Mouse (Mus musculus) neural tube, embryonic 14.5 days (tissue): ENCODE results near the gene Brms1. TPM values are rescaled to one million over a fixed set of nuclear protein-coding genes. Genes with fewer than 3 reads are reported as not detected.
A peak's percentile ranks its signal among the peaks of the same experiment; 100 is the strongest.

Experiments
- ATAC-seq: fragments of 200-750 bp; cut with Nextera tagmentation; 2 replicates; pipeline ENCODE4 v1.8.0; 2017; ENCODE audit warnings: low read depth, mild to moderate bottlenecking, moderate TSS enrichment, moderate library complexity
- H3K27ac ChIP-seq: fragments of 300-500 bp; sonication (generic); 2 replicates; pipeline ENCODE4 v1.5.1; 2014; ENCODE audit warnings: low read depth, mild to moderate bottlenecking, control low read depth, low read length, moderate library complexity, mixed read lengths
- H3K27me3 ChIP-seq: fragments of 300-500 bp; sonication (generic); 2 replicates; pipeline ENCODE4 v1.6.1; 2014; ENCODE audit warnings: low read length; ENCODE audit not compliant: control insufficient read depth, insufficient read depth
- H3K36me3 ChIP-seq: fragments of 300-500 bp; sonication (generic); 2 replicates; pipeline ENCODE4 v1.6.1; 2014; ENCODE audit warnings: low read length, mixed read lengths; ENCODE audit not compliant: control insufficient read depth, insufficient read depth
- H3K4me1 ChIP-seq: fragments of 300-500 bp; sonication (generic); 2 replicates; pipeline ENCODE4 v1.6.1; 2014; ENCODE audit warnings: low read length; ENCODE audit not compliant: control insufficient read depth, insufficient read depth
- H3K4me2 ChIP-seq: fragments of 300-500 bp; sonication (generic); 2 replicates; pipeline ENCODE4 v1.6.1; 2014; ENCODE audit warnings: mild to moderate bottlenecking, low read depth, low read length, control low read depth
- H3K4me3 ChIP-seq: fragments of 300-500 bp; sonication (generic); 2 replicates; pipeline ENCODE4 v1.5.1; 2014; ENCODE audit warnings: low read depth, low read length, control low read depth, mixed read lengths
- H3K9ac ChIP-seq: fragments of 300-500 bp; sonication (generic); replicated peaks from 2 replicates; pipeline ENCODE4 v1.6.1; 2014; ENCODE audit warnings: low read depth, mild to moderate bottlenecking, control low read depth, low read length, mixed read lengths
- H3K9me3 ChIP-seq: fragments of 300-500 bp; sonication (generic); 2 replicates; pipeline ENCODE4 v1.6.1; 2016; ENCODE audit warnings: low read length; ENCODE audit not compliant: control insufficient read depth
- WGBS: fragments of 180-500 bp; shearing (Covaris S2); extraction: QIAGEN DNeasy Blood & Tissue Kit; methylation state at CpG from one replicate; pipeline ENCODE4 v1.1.7; 2014; 5-methylcytosine and 5-hydroxymethylcytosine counted together
- polyA plus RNA-seq: library from polyadenylated mRNA; unstranded; fragments of >200 nt; fragmentation: Nextera tagmentation; extraction: Ambion mirVana; gene quantifications from 2 replicates; pipeline ENCODE4 v1.2.1, GENCODE M21; 2014

Gene Brms1
- polyA plus RNA-seq, 1 experiment from 2014 or later = 21.4 TPM

DNA sequence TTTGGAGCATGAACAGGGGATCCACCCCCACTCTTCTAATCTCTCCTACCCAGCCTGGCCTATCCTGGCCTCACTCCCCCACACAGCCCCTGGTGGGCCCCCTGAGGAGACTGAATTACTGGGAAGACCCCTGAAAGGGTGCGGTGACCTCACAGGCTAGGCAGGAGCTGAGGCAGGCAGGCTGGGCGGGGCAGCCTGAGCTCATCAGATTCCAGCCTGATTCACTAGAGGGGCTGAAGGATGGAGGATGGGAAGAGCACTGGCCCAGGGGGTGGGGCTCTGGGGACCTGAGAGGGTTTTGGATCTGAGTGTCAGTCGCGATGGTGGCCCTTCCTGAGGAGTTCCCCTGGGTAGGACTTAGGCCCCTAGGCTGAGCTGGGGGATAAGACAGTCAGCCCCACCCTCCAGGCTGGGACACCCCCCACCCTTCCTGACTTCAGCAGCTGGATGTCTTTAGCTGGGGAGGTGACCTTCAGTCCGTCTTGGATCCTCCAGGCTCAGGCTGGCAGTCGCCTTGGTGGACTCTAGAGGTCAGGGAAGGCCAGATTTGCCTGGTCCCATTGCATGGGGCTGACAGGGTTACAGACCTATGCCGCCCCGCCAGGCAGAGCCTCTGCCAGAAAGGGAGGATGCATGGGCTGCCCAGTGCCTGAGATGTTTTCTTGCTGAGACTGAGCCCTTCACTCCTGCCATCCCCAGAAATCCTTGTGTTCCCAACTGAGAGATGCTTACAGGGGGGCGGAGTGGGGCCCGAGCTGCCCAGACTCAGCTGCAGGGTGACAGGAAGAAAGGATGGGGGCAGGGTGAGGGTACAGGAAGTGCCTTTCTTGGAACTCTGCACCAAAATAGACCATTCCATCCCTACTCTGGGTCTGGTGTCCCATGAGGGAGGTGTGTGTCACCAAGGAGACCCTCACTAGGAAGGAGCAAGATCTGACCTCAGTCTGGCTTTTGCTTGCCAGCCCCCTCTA is 17.9 kb downstream of the Brms1 start:
- Histone ChIP-seq H3K4me2 (no peak overlapping the region), H3K36me3 (no peaks in the 10 kb centered on the region), H3K9me3 (no peaks in the 10 kb centered on the region), H3K9ac (0 out of 2 replicates have a peak overlapping the region, but pooled peaks have one; percentile 7), H3K4me1 (no peaks in the 10 kb centered on the region), H3K27ac (no peak overlapping the region), H3K4me3 (no peak overlapping the region), H3K27me3 (no peaks in the 10 kb centered on the region)
- 19% methylated on average over 10 of the region's 10 CpGs for WGBS
- ATAC-seq = no peak

DNA sequence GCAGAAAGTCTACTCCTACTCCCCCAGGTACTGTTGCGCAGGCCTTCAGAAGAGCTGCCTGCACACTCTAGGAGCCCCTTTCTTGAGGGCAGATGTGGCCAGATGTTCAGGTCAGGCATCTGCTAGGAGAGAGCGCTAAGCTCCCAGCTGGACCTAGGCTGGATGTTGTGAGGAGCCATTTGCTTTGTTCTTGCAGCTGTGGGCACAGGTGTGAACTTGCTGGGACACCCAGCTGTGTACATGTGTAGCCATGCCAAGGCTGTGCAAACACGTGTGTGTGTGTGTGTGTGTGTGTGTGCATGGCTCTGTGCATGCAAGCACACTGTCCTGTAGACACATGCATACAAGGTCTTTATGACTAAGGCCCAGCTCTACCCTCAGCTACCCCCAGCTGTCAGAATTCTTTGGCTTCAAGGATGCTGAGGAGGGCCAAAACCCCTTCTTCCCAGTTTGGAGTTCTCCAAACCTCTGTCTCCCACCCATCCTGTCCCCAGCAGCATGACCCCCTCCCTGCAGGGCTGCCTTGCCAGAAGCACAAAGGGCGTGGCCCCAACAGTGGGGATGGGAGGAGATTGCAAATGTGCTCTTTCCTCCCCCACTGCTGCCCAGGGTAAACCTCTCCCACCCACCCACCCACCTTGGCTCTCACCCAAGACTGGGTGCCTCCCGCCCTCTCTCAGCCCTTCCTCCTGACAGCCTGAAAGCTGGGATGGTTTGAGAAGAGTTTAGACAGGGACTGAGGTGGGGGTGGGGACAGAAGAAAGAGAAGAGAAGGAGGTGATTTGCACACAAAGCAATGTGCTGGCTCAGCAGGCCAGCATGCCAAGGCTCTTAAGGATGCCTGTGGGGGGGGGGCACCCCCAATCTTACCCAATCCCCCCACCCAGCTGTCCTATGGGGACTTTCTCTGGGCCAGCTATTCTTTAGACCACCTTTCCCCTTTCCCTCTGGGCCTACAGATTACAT is 19.5 kb downstream of the Brms1 start:
- no peak overlapping the region for H3K4me2 ChIP-seq
- no peaks in the 10 kb centered on the region for H3K36me3 ChIP-seq
- no peaks in the 10 kb centered on the region for H3K27me3 ChIP-seq
- no peaks in the 10 kb centered on the region for H3K4me1 ChIP-seq
- WGBS = 44% methylated on average over 5 of the region's 5 CpGs
- H3K9me3 ChIP-seq = no peaks in the 10 kb centered on the region
- ATAC-seq = no peak
- no peak overlapping the region for H3K4me3 ChIP-seq
- no peak overlapping the region for H3K27ac ChIP-seq
- H3K9ac ChIP-seq = no peak overlapping the region

DNA sequence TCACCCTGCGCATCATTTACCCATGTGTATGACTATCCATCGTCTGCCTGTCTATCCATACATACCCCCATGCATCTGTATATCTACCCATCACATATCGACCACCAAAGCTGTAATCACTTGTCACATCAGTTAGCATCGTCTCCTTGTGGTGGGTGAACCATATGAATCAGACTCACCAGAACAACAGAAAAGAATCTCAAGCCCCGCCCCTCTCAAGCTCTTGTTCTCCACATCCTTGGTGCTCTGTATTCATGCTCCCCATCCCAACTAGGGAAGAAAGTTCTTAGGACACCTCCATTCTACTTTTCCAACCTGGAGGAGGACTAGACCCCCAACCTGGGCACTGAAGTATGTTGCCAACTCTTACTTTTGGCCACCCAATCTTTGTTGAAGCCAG is 20.9 kb downstream of the Brms1 start:
- H3K4me2 ChIP-seq = no peak overlapping the region
- H3K4me3 ChIP-seq = no peak overlapping the region
- H3K9me3 ChIP-seq = no peaks in the 10 kb centered on the region
- H3K27ac ChIP-seq = no peak overlapping the region
- no peak for ATAC-seq
- peaks cover 3% of the 10 kb centered on the region for H3K27me3 ChIP-seq
- H3K4me1 ChIP-seq = no peaks in the 10 kb centered on the region
- 91% methylated on average over 5 of the region's 5 CpGs for WGBS
- H3K36me3 ChIP-seq = no peaks in the 10 kb centered on the region
- H3K9ac ChIP-seq = no peak overlapping the region

DNA sequence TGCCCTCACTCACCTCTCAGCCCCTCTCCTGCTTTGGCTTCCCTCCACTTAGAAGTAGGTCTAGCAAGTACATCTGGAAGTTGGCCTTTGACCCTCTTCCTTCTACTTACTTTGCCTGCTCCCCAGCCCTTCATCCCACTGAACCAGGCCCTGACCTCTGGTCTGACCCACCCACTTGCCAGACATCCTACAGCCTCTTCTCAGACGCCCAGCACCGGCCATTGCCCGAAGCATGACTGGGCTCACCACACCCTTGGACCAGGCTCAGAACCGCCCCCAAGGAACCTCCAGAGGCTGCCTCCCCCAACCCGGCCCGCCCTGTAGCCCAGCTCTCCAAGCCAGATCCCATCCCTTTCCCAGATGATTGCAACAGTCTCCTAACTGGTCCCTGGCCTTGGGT is 21.3 kb downstream of the Brms1 start:
- 79% methylated on average over 6 of the region's 6 CpGs for WGBS
- Histone ChIP-seq H3K4me2 (no peak overlapping the region), H3K27me3 (peaks cover 6% of the 10 kb centered on the region), H3K9me3 (no peaks in the 10 kb centered on the region), H3K4me3 (no peak overlapping the region), H3K27ac (no peak overlapping the region), H3K36me3 (no peaks in the 10 kb centered on the region), H3K9ac (no peak overlapping the region), H3K4me1 (peaks cover 3% of the 10 kb centered on the region; the same call in 1 of the 2 replicates)
- ATAC-seq = no peak

DNA sequence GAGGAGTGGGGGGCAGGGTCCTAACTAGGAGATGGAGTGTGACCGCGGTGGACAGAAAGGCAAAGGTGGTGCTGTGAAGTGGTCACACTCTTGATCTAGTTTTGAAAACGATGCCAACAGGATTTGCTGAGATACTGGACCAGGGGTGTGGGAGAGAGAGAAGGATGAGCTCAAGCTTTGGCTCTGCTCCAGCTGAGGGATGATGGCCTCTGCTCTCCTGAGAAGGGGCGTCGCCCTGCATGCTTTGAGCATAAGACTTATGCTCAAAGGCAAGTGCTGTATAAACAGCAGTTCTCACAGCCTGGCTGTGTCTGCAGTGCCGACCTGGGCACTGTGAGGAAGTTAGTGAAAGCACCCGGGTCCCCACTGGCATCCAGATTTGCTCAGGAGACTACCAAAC is 23.9 kb downstream of the Brms1 start:
- Histone ChIP-seq H3K4me1 (peaks cover 13% of the 10 kb centered on the region), H3K27me3 (peaks cover 18% of the 10 kb centered on the region), H3K9ac (no peak overlapping the region), H3K4me3 (no peak overlapping the region), H3K36me3 (no peaks in the 10 kb centered on the region), H3K9me3 (no peaks in the 10 kb centered on the region), H3K27ac (no peak overlapping the region), H3K4me2 (no peak overlapping the region)
- 67% methylated on average over 7 of the region's 7 CpGs for WGBS
- no peak for ATAC-seq

DNA sequence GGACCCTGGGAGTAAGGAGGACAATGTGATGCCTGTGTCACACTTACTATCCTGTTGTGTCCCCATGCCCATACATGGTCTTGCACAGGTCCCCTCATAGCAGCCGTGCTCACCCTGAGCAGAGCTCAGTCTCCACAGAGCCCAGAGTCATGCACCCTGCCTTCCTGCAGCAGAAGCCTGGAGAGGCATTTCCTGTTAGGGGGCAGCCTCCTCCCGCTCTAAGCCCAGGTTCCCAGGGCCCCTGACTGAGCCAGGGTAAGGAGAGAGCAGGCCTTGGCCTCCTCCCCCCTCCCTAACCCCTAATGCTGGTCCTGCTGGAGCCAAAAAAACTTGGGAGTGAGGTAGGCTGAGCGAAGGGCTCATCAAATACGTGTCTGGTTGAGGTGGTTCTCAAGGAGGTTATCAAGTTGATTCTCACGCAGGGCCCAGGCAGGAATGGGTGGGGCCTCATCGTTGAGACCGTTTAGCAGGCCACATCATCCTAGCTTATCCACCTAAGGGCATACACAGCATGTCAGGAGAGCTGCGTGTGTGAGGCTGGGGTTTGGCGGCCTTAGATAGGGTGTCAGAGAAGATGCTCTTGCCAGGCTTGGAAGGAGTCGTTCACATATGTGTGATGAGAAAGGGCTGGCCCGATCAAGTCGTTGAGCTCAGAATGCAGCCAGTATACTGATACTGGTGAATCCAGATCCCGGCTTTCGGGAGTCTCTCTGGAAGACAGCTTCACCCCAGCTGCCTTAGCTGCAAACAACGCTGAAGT is 26.1 kb downstream of the Brms1 start:
- Histone ChIP-seq H3K27me3 (peaks cover 18% of the 10 kb centered on the region), H3K4me2 (peak overlapping the region; percentile 57), H3K4me3 (peak overlapping the region; percentile 37), H3K4me1 (peaks cover 24% of the 10 kb centered on the region), H3K9ac (peak overlapping the region; percentile 54; the same call in 1 of the 2 replicates), H3K9me3 (no peaks in the 10 kb centered on the region), H3K36me3 (no peaks in the 10 kb centered on the region), H3K27ac (no peak overlapping the region; the same call in 1 of the 2 replicates)
- WGBS = 12% methylated on average over 15 of the region's 15 CpGs
- ATAC-seq = no peak

DNA sequence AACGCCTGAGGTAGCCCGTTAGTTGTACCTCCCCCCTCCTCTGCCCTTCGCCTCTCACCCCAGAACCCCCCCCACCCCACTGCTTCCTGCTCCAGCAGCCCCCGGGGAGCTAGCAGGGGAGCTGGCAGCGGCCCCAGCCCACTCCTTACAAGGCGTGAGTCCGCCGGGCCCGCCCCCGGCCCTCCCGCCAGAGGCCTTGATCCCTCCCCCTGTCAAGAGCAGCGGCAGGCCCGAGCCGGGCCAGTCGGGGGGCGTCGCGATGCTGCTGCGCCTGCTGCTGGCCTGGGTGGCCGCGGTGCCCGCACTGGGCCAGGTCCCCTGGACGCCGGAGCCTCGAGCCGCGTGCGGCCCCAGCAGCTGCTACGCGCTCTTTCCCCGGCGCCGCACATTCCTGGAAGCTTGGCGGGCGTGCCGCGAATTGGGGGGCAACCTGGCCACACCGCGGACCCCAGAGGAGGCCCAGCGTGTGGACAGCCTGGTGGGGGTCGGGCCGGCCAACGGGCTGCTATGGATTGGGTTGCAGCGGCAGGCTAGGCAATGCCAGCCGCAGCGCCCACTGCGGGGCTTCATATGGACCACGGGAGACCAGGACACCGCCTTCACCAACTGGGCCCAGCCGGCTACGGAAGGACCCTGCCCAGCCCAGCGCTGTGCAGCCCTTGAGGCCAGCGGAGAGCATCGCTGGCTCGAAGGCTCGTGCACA is 26.9 kb downstream of the Brms1 start, which contains the start of gene Cd248:
Gene Cd248 (plus strand): TSS at position 212 of the 703 bp plus-strand sequence.
- ATAC-seq = no peak
- Histone ChIP-seq H3K4me3 (peak within 1 kb of the TSS; percentile 37), H3K4me1 (peaks cover 28% of the 10 kb centered on the region), H3K4me2 (peak within 1 kb of the TSS; percentile 57), H3K9ac (peak within 1 kb of the TSS; percentile 54), H3K27me3 (peaks cover 18% of the 10 kb centered on the region), H3K27ac (peak within 1 kb of the TSS; percentile 16; the same call in 1 of the 2 replicates), H3K9me3 (no peaks in the 10 kb centered on the region), H3K36me3 (no peaks in the 10 kb centered on the region)
- WGBS = under 1% methylated on average over 44 of the region's 56 CpGs
